Mouse (Mus musculus) embryo, embryonic 10.5 days (tissue): ENCODE results near the gene Phc3.
A peak's percentile ranks its signal among the peaks of the same experiment; 100 is the strongest.

ENCODE experiments used
- DNase-seq: peaks from one replicate; pipeline ENCODE4 v3.0.0-alpha.2; 2015; ENCODE audit warnings: low spot score

Gene Phc3

DNA sequence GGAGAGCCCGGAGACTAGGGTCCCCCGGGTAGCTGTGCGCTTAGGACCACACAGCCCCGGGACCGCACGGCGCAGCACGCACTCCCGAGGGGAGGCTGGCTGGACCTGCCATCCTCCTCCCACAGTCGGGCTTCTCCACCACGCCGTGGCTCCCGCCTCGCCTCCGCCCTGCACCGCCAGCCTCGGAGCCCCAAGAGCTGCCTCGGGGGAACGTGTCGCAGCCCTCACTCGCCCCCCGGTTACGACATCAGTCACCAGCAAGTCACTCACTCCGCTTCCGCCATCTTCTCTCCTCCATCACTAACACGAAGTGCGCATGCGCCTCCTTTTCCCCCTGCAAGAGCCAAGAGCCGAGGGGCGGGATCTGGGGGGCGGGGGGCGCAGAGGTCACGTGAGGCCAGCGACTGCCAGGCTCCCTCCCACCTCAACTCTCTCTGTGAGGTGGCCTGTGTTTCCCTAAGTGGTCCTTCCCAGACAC lies at the start of gene Phc3:
Gene Phc3, minus strand, starts transcription at position 312 of the 478 bp plus-strand sequence.
- peak; percentile 98 for DNase-seq

GRCm38 (mm10) chr3:31017652-31018051 lies 48.4 kb upstream of the Phc3 start:
- DNase-seq: no peak

DNA sequence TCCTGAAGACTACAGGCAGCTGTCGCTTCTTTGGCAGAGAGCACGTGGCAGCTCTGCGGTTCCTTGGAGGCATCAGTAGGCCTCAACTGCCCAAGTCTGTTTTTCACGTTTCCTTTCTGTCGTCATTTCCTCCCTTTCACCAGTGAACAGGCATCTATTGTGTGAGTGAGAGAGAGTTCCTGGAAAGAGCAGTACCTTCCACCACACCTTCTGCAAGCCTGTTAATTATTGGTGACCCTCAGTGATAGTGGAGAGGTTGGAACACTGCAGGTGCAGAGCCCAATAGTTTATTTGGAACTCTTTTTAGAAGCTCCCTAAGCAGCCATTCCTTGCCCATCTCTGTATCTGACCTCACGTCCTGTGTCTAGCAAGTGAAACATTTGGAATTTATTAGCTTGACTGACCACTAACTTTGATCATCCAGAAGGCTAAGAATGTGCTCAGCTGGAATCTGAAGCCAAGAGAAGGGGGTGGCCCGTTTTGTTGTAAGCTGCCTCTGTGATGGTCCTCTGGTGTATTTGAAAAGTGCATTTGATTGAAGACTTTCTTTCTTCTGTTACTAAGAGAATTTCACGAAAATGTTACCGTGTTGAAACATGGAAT lies 47.5 kb upstream of the Phc3 start:
- peak; percentile 73 for DNase-seq

DNA sequence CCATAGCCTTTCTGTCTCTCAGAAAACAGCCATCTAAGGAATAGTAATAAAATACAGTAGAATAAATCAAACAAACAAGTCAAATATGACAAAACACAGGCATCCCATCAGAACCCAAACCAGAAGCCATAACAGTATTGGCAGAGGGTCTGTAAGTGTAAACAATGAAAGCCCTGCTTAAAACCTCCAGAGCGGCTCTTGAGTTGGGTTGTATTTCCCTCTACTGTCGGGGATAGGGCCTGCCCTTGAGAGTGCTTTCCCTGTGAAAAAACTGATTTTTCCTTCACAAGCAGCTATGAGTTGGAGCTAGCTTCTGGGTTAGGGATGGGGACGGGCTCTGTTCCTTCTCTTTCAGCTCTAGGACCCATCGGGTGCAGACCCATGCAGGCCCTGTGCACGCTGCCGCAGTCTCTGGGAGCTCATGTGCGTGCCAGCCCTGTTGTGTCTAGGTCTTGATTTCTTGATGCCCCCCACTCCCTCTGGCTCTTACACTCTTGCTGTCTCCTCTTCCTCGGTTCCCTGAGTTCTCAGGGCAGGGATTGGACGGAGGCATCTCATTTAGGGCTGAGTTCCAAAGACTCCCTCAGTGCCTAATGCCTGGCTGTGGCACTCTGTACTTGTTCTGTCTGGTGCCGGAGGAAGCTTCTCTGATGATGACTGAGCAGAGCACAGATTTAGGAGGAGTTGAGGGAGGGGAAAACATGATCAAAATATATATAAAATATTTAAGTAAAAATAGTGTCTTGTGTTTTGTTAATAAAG lies 46.6 kb upstream of the Phc3 start:
- no peak for DNase-seq

DNA sequence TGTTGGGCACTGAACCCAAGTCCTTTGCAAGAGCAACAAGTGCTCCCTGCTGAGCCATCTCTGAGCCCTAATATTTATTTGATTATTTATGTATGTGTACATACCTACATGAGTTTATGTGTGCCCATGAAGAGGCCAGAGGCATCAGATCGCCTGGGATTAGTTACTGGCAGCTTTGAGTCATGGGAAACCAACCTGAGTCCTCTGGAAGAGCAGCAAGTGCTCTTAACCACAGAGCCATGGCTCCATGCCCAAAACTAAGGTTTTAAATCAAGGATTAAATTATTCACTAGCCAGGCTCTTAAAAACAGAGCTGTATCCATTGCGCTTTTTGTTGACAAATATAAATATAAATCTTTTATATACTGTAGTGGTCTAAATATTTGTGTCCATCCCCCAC lies 45.2 kb upstream of the Phc3 start:
- no peak for DNase-seq

- DNase-seq: no peak
Observed at GRCm38 (mm10) chr3:31004320-31005209, 35.4 kb upstream of the Phc3 start.

GRCm38 (mm10) chr3:31001048-31001676 lies 31.9 kb upstream of the Phc3 start:
- no peak for DNase-seq

DNA sequence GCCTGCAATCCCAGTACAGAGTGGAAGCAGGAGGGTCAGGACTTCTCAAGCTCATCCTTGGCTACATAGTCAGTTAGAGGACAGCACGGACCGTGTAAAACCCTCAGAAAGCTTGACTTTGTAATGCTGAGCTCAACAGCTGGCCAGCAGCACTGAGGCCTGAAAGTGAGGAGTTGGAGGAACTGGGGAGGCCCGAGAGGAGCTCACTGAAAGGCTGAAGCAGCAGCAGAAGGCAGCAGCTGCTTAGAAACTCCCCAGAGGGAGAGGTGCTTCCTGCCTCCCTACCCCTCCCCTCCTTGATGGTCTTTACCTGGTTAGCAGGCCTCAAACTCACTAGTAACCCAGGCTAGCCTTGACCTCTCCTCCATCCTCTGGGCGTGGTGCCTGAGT lies 30.8 kb upstream of the Phc3 start:
- no peak for DNase-seq

GRCm38 (mm10) chr3:30999401-31000017 lies 30.3 kb upstream of the Phc3 start:
- DNase-seq: no peak

GRCm38 (mm10) chr3:30996688-30997014 lies 27.4 kb upstream of the Phc3 start:
- peak; percentile 70 for DNase-seq

GRCm38 (mm10) chr3:30995899-30996687 lies 26.9 kb upstream of the Phc3 start:
- DNase-seq: peak; percentile 68

GRCm38 (mm10) chr3:30995283-30995898 lies 26.2 kb upstream of the Phc3 start, which contains the start of gene Prkci:
TSS of gene Prkci (plus strand) at chr3:30995747.
- DNase-seq: peak; percentile 99

- no peak for DNase-seq
Observed at GRCm38 (mm10) chr3:30994859-30995258, 25.6 kb upstream of the Phc3 start.

DNA sequence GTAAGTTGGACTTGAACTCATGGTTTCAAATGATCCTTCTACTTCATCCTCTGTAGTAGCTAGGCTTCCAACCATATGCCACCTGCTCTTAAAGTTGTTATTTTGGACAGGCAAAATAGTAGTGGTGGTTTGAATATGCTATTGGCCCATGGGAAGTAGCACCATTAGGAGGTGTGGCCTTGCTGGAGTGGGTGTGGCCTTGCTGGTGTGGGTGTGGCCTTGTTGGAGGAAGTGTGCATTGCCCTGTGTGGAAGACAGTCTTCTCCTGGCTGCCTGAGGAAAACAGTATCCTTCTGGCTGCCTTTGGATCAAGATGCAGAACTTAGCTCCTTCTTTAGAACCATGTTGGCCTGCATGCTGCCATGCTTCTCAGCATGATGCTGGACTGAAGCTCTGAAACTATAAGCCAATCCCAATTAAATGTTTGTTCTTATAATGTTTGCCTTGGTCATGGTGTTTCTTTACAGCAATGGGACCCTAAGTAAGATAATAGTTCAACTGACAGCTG lies 23.9 kb upstream of the Phc3 start:
- no peak for DNase-seq

DNA sequence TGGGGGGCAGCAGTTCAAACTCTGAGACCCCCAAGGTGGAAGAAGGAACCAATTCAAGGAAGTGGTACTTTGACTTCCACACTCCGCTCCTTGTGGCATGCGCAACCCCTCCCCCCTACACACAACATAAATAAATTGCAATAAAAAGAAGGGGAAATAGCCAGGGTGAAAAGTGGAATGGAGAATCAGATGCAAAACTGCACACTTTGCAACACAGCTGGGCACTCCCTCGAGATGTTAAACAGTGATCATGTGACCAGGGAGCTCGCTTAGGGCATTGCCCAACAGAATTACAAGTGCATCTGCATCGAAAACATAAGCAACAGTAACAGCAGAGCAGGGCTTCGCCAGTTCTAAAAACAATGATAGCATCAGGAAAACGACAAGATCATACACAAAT lies 22.9 kb upstream of the Phc3 start:
- no peak for DNase-seq

GRCm38 (mm10) chr3:30987396-30988318 lies 18.4 kb upstream of the Phc3 start:
- no peak for DNase-seq

DNA sequence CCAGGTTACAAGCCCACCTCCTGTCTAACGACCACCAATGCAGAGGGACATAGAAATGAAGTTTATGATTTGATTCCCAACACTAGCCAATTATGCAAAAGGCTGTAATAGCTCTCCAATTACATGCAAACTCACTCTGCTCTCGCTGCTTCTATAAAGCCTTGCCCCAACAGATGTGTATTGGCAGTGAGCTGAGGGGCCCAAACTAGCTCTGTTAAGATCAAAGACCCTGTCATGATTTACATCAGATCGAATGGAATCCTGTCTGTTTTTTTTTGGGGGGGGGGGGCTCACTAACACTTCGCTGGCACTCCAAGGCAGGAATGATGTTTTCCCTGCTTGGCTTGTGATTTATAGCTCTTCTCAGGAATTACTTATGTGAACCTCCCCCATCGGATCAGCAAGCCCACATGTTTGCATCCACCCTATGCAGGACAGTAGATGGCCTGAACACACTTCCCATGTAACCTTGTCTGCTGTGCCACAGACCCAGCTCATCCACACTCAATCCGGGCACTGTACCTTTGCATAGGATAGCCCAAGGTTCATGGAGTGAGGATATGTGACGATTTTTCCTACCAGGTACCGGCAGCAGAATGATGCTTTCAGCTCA lies 13.8 kb upstream of the Phc3 start:
- DNase-seq: peak; percentile 35

- DNase-seq: no peak
Observed at GRCm38 (mm10) chr3:30981616-30982380, 12.6 kb upstream of the Phc3 start.
